Mouse (Mus musculus): ENCODE data around the gene Parp12. TPM values are rescaled to one million over a fixed set of nuclear protein-coding genes. Genes with fewer than 3 reads are reported as not detected.

Gene Parp12
- total and polyA plus RNA-seq, 3 experiments: not detected

- ATAC-seq (ENCODE audit: extremely low read depth, insufficient number of reproducible peaks, low FRiP score, poor library complexity, severe bottlenecking) (no peak), DNase-seq (ENCODE audit: low spot score) (no peak)
- no peaks in the 10 kb centered on the region for H3K9me3 ChIP-seq (replicated peaks)
- H3K4me3 ChIP-seq (ENCODE audit: low read depth, low read length): no peak overlapping the region
- H3K4me1 ChIP-seq (ENCODE audit: insufficient read depth, low read depth, low read length): no peaks in the 10 kb centered on the region
- H3K27me3 ChIP-seq (ENCODE audit: insufficient read depth, low read length): peaks cover 23% of the 10 kb centered on the region
- TF ChIP-seq GATA1 (IDR thresholded peaks at IDR 0.05; ENCODE audit: borderline replicate concordance, low read length) (no peak), CTCF (IDR thresholded peaks at IDR 0.05; ENCODE audit: low read depth, low read length) (no peak)
- no peaks in the 10 kb centered on the region for H3K36me3 ChIP-seq (replicated peaks)
Measured at GRCm38 (mm10) chr6:39124719-39125118, 6.6 kb upstream of the Parp12 start.

DNA sequence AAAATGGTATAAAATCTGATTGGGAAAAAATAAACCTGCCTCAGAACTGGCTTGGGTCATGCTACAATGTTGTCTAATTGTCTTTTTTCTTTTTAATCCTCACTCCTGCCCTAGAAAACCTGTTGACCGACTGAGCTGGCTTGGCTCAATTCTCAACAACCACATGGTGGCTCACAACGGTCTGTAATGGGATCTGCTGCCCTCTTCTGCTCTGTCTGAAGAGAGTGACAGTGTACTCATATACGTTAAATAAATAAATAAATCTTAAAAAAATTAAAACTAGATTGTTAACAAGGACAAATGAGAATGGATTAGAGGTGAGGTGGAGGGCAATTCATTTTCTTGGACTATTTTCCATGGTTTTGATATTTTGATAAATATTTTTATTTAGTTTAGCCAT lies 2.5 kb upstream of the Parp12 start:
- Histone ChIP-seq H3K9me3 (replicated peaks) (peaks cover 17% of the 10 kb centered on the region), H3K4me3 (ENCODE audit: low read depth, low read length) (no peak overlapping the region), H3K36me3 (replicated peaks) (no peaks in the 10 kb centered on the region), H3K4me1 (ENCODE audit: insufficient read depth, low read depth, low read length) (no peaks in the 10 kb centered on the region), H3K27me3 (ENCODE audit: insufficient read depth, low read length) (peaks cover 18% of the 10 kb centered on the region)
- ATAC-seq (ENCODE audit: extremely low read depth, insufficient number of reproducible peaks, low FRiP score, poor library complexity, severe bottlenecking) (no peak), DNase-seq (ENCODE audit: low spot score) (no peak)
- no peak for TF ChIP-seq POLR2AphosphoS5 (IDR thresholded peaks at IDR 0.05; ENCODE audit: insufficient replicate concordance, low read depth, low read length)
- TF ChIP-seq GATA2 (IDR thresholded peaks at IDR 0.05; ENCODE audit: borderline replicate concordance, low read depth, low read length): no peak
- TF ChIP-seq CTCF (IDR thresholded peaks at IDR 0.05; ENCODE audit: low read depth, low read length): no peak
- TF ChIP-seq TAL1 (conservative IDR thresholded peaks at IDR 0.05; ENCODE audit: low read depth, low read length): no peak
- no peak for TF ChIP-seq GATA1 (IDR thresholded peaks at IDR 0.05; ENCODE audit: borderline replicate concordance, low read length)

- no peak overlapping the region for H3K4me3 ChIP-seq (ENCODE audit: low read depth, low read length)
- H3K27me3 ChIP-seq (ENCODE audit: insufficient read depth, low read length): peaks cover 23% of the 10 kb centered on the region
- no peak for DNase-seq (ENCODE audit: low spot score)
- peaks cover 17% of the 10 kb centered on the region for H3K9me3 ChIP-seq (replicated peaks)
- H3K4me1 ChIP-seq (ENCODE audit: insufficient read depth, low read depth, low read length): no peaks in the 10 kb centered on the region
- ATAC-seq (ENCODE audit: extremely low read depth, insufficient number of reproducible peaks, low FRiP score, poor library complexity, severe bottlenecking): no peak
- TF ChIP-seq CTCF (IDR thresholded peaks at IDR 0.05; ENCODE audit: low read depth, low read length) (no peak), GATA1 (IDR thresholded peaks at IDR 0.05; ENCODE audit: borderline replicate concordance, low read length) (no peak), POLR2AphosphoS5 (IDR thresholded peaks at IDR 0.05; ENCODE audit: insufficient replicate concordance, low read depth, low read length) (no peak), TAL1 (conservative IDR thresholded peaks at IDR 0.05; ENCODE audit: low read depth, low read length) (no peak), GATA2 (IDR thresholded peaks at IDR 0.05; ENCODE audit: borderline replicate concordance, low read depth, low read length) (no peak)
- H3K36me3 ChIP-seq (replicated peaks): no peaks in the 10 kb centered on the region
Measured at GRCm38 (mm10) chr6:39118456-39118881, 320 bp upstream of the Parp12 start.

- Histone ChIP-seq H3K27me3 (ENCODE audit: insufficient read depth, low read length) (peaks cover 20% of the 10 kb centered on the region), H3K36me3 (replicated peaks) (no peaks in the 10 kb centered on the region), H3K4me1 (ENCODE audit: insufficient read depth, low read depth, low read length) (no peaks in the 10 kb centered on the region), H3K9me3 (replicated peaks) (peaks cover 17% of the 10 kb centered on the region), H3K4me3 (ENCODE audit: low read depth, low read length) (no peak overlapping the region)
- TF ChIP-seq POLR2AphosphoS5 (IDR thresholded peaks at IDR 0.05; ENCODE audit: insufficient replicate concordance, low read depth, low read length): no peak
- no peak for TF ChIP-seq GATA2 (IDR thresholded peaks at IDR 0.05; ENCODE audit: borderline replicate concordance, low read depth, low read length)
- TF ChIP-seq CTCF (IDR thresholded peaks at IDR 0.05; ENCODE audit: low read depth, low read length): no peak
- TF ChIP-seq GATA1 (IDR thresholded peaks at IDR 0.05; ENCODE audit: borderline replicate concordance, low read length): no peak
- no peak for TF ChIP-seq TAL1 (conservative IDR thresholded peaks at IDR 0.05; ENCODE audit: low read depth, low read length)
- DNase-seq (ENCODE audit: low spot score): no peak
- no peak for ATAC-seq (ENCODE audit: extremely low read depth, insufficient number of reproducible peaks, low FRiP score, poor library complexity, severe bottlenecking)
Measured at GRCm38 (mm10) chr6:39115438-39115837, 2.7 kb downstream of the Parp12 start.

DNA sequence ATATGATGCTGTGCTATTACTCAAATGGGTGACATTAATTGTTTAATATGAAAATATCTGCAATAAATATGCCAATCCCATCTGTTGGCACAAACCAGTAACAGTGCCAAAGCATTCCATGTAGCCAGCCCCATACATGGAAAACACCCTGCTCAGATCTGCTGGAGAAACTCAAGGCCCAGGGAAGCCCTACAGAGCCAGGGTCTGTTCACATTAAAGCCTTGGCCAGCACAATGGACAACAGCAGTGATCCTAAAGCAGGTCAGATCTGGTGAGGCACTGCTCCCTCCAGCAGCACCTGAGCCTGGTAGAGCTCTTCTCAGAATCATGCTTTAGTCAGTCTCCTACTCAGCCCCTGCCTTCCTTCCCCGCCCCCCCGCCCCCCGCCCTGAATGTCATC lies 5.0 kb downstream of the Parp12 start:
- Histone ChIP-seq H3K36me3 (replicated peaks) (no peaks in the 10 kb centered on the region), H3K27me3 (ENCODE audit: insufficient read depth, low read length) (peaks cover 19% of the 10 kb centered on the region)
- no peak for ATAC-seq (ENCODE audit: extremely low read depth, insufficient number of reproducible peaks, low FRiP score, poor library complexity, severe bottlenecking)

DNA sequence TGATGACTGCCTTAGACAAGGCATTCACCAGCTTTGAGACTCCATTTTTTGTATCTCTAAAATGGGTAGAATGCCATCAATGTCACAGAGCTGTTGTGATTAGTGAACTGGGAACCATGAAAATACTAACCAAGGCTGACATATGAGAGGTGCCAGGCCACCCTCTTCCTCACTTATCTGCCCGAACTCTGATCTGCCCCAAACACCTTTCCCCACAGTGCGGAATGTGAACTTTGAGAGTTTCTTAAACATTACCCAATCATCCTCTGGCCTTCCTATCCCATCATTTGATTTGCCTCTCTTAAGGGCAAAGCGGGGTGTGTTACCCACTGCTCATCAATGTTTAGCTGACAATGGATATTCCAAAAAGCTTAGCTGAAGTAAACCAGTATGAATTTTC lies 5.4 kb downstream of the Parp12 start:
- no peak for ATAC-seq (ENCODE audit: extremely low read depth, insufficient number of reproducible peaks, low FRiP score, poor library complexity, severe bottlenecking)
- Histone ChIP-seq H3K4me3 (ENCODE audit: low read depth, low read length) (no peak overlapping the region), H3K36me3 (replicated peaks) (no peaks in the 10 kb centered on the region), H3K9me3 (replicated peaks) (peaks cover 4% of the 10 kb centered on the region), H3K4me1 (ENCODE audit: insufficient read depth, low read depth, low read length) (no peaks in the 10 kb centered on the region), H3K27me3 (ENCODE audit: insufficient read depth, low read length) (peaks cover 19% of the 10 kb centered on the region)
- TF ChIP-seq POLR2AphosphoS5 (IDR thresholded peaks at IDR 0.05; ENCODE audit: insufficient replicate concordance, low read depth, low read length): no peak
- no peak for TF ChIP-seq CTCF (IDR thresholded peaks at IDR 0.05; ENCODE audit: low read depth, low read length)
- TF ChIP-seq GATA2 (IDR thresholded peaks at IDR 0.05; ENCODE audit: borderline replicate concordance, low read depth, low read length): no peak
- no peak for TF ChIP-seq TAL1 (conservative IDR thresholded peaks at IDR 0.05; ENCODE audit: low read depth, low read length)
- TF ChIP-seq GATA1 (IDR thresholded peaks at IDR 0.05; ENCODE audit: borderline replicate concordance, low read length): no peak
- no peak for DNase-seq (ENCODE audit: low spot score)

More for the DNA sequence above, 5.0 kb downstream of the Parp12 start:
- DNase-seq (ENCODE audit: low spot score): no peak
- Histone ChIP-seq H3K4me3 (ENCODE audit: low read depth, low read length) (no peak overlapping the region), H3K4me1 (ENCODE audit: insufficient read depth, low read depth, low read length) (no peaks in the 10 kb centered on the region), H3K9me3 (replicated peaks) (peaks cover 8% of the 10 kb centered on the region)
- no peak for TF ChIP-seq POLR2AphosphoS5 (IDR thresholded peaks at IDR 0.05; ENCODE audit: insufficient replicate concordance, low read depth, low read length)
- no peak for TF ChIP-seq GATA1 (IDR thresholded peaks at IDR 0.05; ENCODE audit: borderline replicate concordance, low read length)
- TF ChIP-seq GATA2 (IDR thresholded peaks at IDR 0.05; ENCODE audit: borderline replicate concordance, low read depth, low read length): no peak
- TF ChIP-seq CTCF (IDR thresholded peaks at IDR 0.05; ENCODE audit: low read depth, low read length): no peak
- no peak for TF ChIP-seq TAL1 (conservative IDR thresholded peaks at IDR 0.05; ENCODE audit: low read depth, low read length)

DNA sequence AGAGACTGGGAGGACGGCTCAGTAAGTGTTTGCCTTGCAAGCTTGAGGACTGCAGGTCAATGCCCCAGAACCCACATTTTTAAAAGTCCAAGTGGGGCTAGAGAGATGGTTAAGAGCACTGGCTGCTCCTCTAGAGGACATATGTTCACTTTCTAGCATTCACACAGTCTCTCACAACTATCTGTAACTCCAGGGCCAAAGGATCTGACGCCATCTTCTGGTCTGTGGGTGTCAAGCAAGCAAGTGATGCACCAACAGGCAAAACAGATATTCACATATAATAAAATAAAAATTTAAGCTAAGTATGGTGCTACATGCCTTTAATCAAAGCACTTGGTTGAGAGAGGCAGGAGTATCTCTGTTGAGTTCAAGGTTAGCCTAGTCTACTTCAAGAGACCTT lies 11.3 kb downstream of the Parp12 start:
- no peak for ATAC-seq (ENCODE audit: extremely low read depth, insufficient number of reproducible peaks, low FRiP score, poor library complexity, severe bottlenecking)
- no peak overlapping the region for H3K4me3 ChIP-seq (ENCODE audit: low read depth, low read length)
- peaks cover 8% of the 10 kb centered on the region for H3K27me3 ChIP-seq (ENCODE audit: insufficient read depth, low read length)
- DNase-seq (ENCODE audit: low spot score): no peak
- H3K4me1 ChIP-seq (ENCODE audit: insufficient read depth, low read depth, low read length): no peaks in the 10 kb centered on the region
- H3K9me3 ChIP-seq (replicated peaks): no peaks in the 10 kb centered on the region
- no peaks in the 10 kb centered on the region for H3K36me3 ChIP-seq (replicated peaks)
- TF ChIP-seq CTCF (IDR thresholded peaks at IDR 0.05; ENCODE audit: low read depth, low read length): no peak
- no peak for TF ChIP-seq TAL1 (conservative IDR thresholded peaks at IDR 0.05; ENCODE audit: low read depth, low read length)
- TF ChIP-seq GATA2 (IDR thresholded peaks at IDR 0.05; ENCODE audit: borderline replicate concordance, low read depth, low read length): no peak
- TF ChIP-seq GATA1 (IDR thresholded peaks at IDR 0.05; ENCODE audit: borderline replicate concordance, low read length): no peak
- TF ChIP-seq POLR2AphosphoS5 (IDR thresholded peaks at IDR 0.05; ENCODE audit: insufficient replicate concordance, low read depth, low read length): no peak

Measured in G1E (cell line).